Comparison of ENCODE assay signal across 8 mouse cellular contexts in genomic region chr11:90363406-90363805, GRCm38 (mm10). TPM values are rescaled to one million over a fixed set of nuclear protein-coding genes. Genes with fewer than 3 reads are reported as not detected.
A peak's percentile ranks its signal among the peaks of the same experiment; 100 is the strongest.
DNase-seq lines count a peak whose midpoint lies in the region; ATAC-seq and TF ChIP-seq lines count a peak whose summit lies in the region.

No protein-coding gene starts in this region.

- no peak for TF ChIP-seq POLR2A in cortical plate, adult 2 months (IDR thresholded peaks at IDR 0.05; ENCODE audit: extremely low read depth, insufficient read depth, low read length)

- H3K36me3 ChIP-seq in forebrain, embryonic 11.5 days (ENCODE audit: control insufficient read depth, insufficient read depth, low read length) = no peaks in the 10 kb centered on the region
- no peaks in the 10 kb centered on the region for H3K36me3 ChIP-seq in forebrain, embryonic 16.5 days (ENCODE audit: control insufficient read depth, insufficient read depth)
- no peaks in the 10 kb centered on the region for H3K36me3 ChIP-seq in liver, embryonic 16.5 days (ENCODE audit: control insufficient read depth, insufficient read depth)

- ATAC-seq in forebrain, embryonic 11.5 days (replicated peaks; ENCODE audit: low FRiP score) = no peak
- ATAC-seq in forebrain, embryonic 16.5 days = no peak
- no peak for ATAC-seq in liver, embryonic 16.5 days (ENCODE audit: low read depth)
- ATAC-seq in erythroblast, adult 5-6 weeks (replicated peaks; ENCODE audit: low FRiP score, poor library complexity, severe bottlenecking) = no peak

- TF ChIP-seq CTCF in cortical plate, adult 2 months (IDR thresholded peaks at IDR 0.05; ENCODE audit: extremely low read depth, insufficient read depth, low read length) = peak; percentile 58

- peak; percentile 63 for DNase-seq in forebrain, embryonic 11.5 days (ENCODE audit: low spot score)
- DNase-seq in ovary, postnatal 36 days (ENCODE audit: low spot score) = peak; percentile 37
- DNase-seq in ovary, adult 18-20 months (ENCODE audit: low spot score) = no peak
- no peak for DNase-seq in spleen, adult 12 weeks (ENCODE audit: low spot score)

- no peak overlapping the region for H3K9ac ChIP-seq in forebrain, embryonic 11.5 days (ENCODE audit: low read length)
- no peak overlapping the region for H3K9ac ChIP-seq in forebrain, embryonic 16.5 days (replicated peaks; ENCODE audit: low read depth, low read length)
- H3K9ac ChIP-seq in liver, embryonic 16.5 days (ENCODE audit: low read depth, low read length) = no peak overlapping the region

- H3K27ac ChIP-seq in forebrain, embryonic 11.5 days (ENCODE audit: low read depth, low read length) = no peak overlapping the region
- no peak overlapping the region for H3K27ac ChIP-seq in forebrain, embryonic 16.5 days (ENCODE audit: low read length)
- no peak overlapping the region for H3K27ac ChIP-seq in cortical plate, adult 2 months (ENCODE audit: insufficient read depth, low read length)
- H3K27ac ChIP-seq in liver, embryonic 16.5 days (ENCODE audit: low read length) = peak overlapping the region; percentile 67

- H3K4me2 ChIP-seq in forebrain, embryonic 11.5 days (ENCODE audit: low read depth, low read length, severe bottlenecking) = no peak overlapping the region
- no peak overlapping the region for H3K4me2 ChIP-seq in forebrain, embryonic 16.5 days (ENCODE audit: low read length)
- H3K4me2 ChIP-seq in liver, embryonic 16.5 days (ENCODE audit: low read depth, low read length) = 0 out of 2 replicates have a peak overlapping the region, but pooled peaks have one; percentile 17

- no peaks in the 10 kb centered on the region; the same call in 1 of the 2 replicates for H3K27me3 ChIP-seq in forebrain, embryonic 11.5 days (ENCODE audit: control insufficient read depth, insufficient read depth, low read length)
- H3K27me3 ChIP-seq in forebrain, embryonic 16.5 days (replicated peaks; ENCODE audit: control insufficient read depth, insufficient read depth, low read length) = no peaks in the 10 kb centered on the region
- no peaks in the 10 kb centered on the region for H3K27me3 ChIP-seq in liver, embryonic 16.5 days (ENCODE audit: control insufficient read depth, insufficient read depth, low read depth, low read length)

- WGBS in forebrain, embryonic 11.5 days = 49% methylated on average over 3 of the region's 3 CpGs
- 38% methylated on average over 3 of the region's 3 CpGs for WGBS in forebrain, embryonic 16.5 days
- 19% methylated on average over 3 of the region's 3 CpGs for WGBS in liver, embryonic 16.5 days (ENCODE audit: insufficient replicate concordance)

- no peaks in the 10 kb centered on the region for H3K9me3 ChIP-seq in forebrain, embryonic 11.5 days (ENCODE audit: control insufficient read depth, low read length)
- no peaks in the 10 kb centered on the region for H3K9me3 ChIP-seq in forebrain, embryonic 16.5 days (ENCODE audit: control insufficient read depth, low read length)
- H3K9me3 ChIP-seq in liver, embryonic 16.5 days (replicated peaks; ENCODE audit: control insufficient read depth, low read length) = no peaks in the 10 kb centered on the region

- H3K4me1 ChIP-seq in forebrain, embryonic 11.5 days (replicated peaks; ENCODE audit: control insufficient read depth, insufficient read depth, low read length) = no peaks in the 10 kb centered on the region; the same call in 1 of the 2 replicates
- H3K4me1 ChIP-seq in forebrain, embryonic 16.5 days (replicated peaks; ENCODE audit: control insufficient read depth, insufficient read depth, low read length) = no peaks in the 10 kb centered on the region
- H3K4me1 ChIP-seq in cortical plate, adult 2 months (ENCODE audit: control insufficient read depth, insufficient read depth, low read length) = peaks cover 22% of the 10 kb centered on the region
- H3K4me1 ChIP-seq in liver, embryonic 16.5 days (ENCODE audit: control insufficient read depth, low read depth, low read length) = peaks cover 6% of the 10 kb centered on the region

- H3K4me3 ChIP-seq in forebrain, embryonic 11.5 days (ENCODE audit: low read depth, low read length) = no peak overlapping the region
- H3K4me3 ChIP-seq in forebrain, embryonic 16.5 days (replicated peaks; ENCODE audit: low read length) = no peak overlapping the region
- no peak overlapping the region for H3K4me3 ChIP-seq in cortical plate, adult 2 months (ENCODE audit: insufficient read depth, low read length)
- H3K4me3 ChIP-seq in liver, embryonic 16.5 days (ENCODE audit: low read depth, low read length) = no peak overlapping the region

RNA-seq across cellular contexts. Expression of gene Hlf, which starts 27.3 kb away (rescaled TPM):
- polyA plus RNA-seq in forebrain, embryonic 11.5 days (2014; fragmentation: Nextera tagmentation; extraction: Ambion mirVana) = 1.2 and 2.2 TPM in 2 replicates
- polyA plus RNA-seq in forebrain, embryonic 16.5 days (2015; fragmentation: Nextera tagmentation; extraction: Ambion mirVana) = 5.7 and 5.9 TPM in 2 replicates
- 121 and 125 TPM in 2 replicates for polyA plus RNA-seq in cortical plate, adult 2 months (2012; rRNA removed)
- polyA plus RNA-seq in liver, embryonic 16.5 days (2015; fragmentation: Nextera tagmentation; extraction: Ambion mirVana) = 6.0 and 7.1 TPM in 2 replicates
- total RNA-seq in erythroblast, adult 5-6 weeks (2015; ENCODE audit: low replicate concordance) = 6.5 and 7.3 TPM in 2 replicates
- 2.4 and 2.9 TPM in 2 replicates for total RNA-seq in erythroblast, adult 5-6 weeks (2017; ENCODE audit: low replicate concordance)

Comparison
In these comparisons a context has a peak if more than half of its experiments do, and no peak if none do; other contexts are left out.
1. DNase-seq: peak in forebrain, embryonic 11.5 days (single experiment) and ovary, postnatal 36 days (single experiment); none in ovary, adult 18-20 months (single experiment) and spleen, adult 12 weeks (single experiment).
2. RNA of gene Hlf, which starts 27.3 kb away (polyA plus RNA-seq): 121 to 125 TPM in cortical plate, adult 2 months; 6.0 to 7.1 TPM in liver, embryonic 16.5 days, 5.7 to 5.9 TPM in forebrain, embryonic 16.5 days and 1.2 to 2.2 TPM in forebrain, embryonic 11.5 days; every median in the first group is over 10 times any median in the second.